Mouse (Mus musculus) erythroblast, embryonic 14.5 days (primary cell): Measurements from ENCODE around the gene Gm29776.

Experiments used
- GATA1 ChIP-seq: IDR thresholded peaks from 2 replicates; pipeline ENCODE4 v1.6.1; 2012; ENCODE audit warnings: low read length, inconsistent platforms, mixed read lengths
- TAL1 ChIP-seq: IDR thresholded peaks from 3 replicates; pipeline ENCODE4 v1.6.1; 2012; ENCODE audit warnings: low read length, inconsistent platforms, mixed read lengths

DNA sequence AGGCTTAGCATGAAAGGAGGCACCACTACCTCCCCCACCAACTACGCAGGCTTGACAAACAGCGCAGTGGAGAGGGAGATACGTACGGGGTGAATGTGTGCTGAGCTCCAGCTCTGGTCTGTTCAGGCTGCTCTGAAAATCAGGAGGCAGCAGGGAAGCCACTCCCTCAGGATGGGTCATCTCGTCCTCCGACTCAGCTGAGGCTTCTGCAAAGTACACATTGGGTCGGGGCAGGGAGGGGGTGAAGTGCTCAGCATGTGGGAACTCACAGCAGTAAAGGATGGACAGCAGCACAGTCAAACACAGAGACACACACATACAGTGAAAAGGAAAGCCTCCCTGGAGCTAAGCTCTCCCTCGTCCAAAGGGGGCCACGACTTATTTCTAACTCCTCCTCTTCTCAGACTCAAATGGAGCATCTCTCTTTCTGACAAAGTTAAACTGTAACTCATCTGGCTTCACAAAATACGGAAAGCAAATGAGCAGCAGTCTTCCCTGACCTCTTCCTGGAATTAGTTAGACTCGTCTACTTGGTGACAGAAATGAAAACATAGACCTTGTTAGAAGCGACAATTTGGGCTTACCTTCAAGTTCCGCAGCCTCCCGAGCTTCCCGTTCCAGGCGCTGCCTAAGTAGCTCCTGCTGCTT is 19.9 kb downstream of the Gm29776 start:
- no peak for TF ChIP-seq GATA1
- TF ChIP-seq TAL1 = no peak
